Mouse (Mus musculus): ENCODE data around the gene Ptpn5. TPM values are rescaled to one million over a fixed set of nuclear protein-coding genes. Genes with fewer than 3 reads are reported as not detected.

The Ptpn5 gene
- polyA plus RNA-seq (2015; fragmentation: Nextera tagmentation; extraction: Ambion mirVana), result 0.48 and 0.69 TPM in 2 replicates

DNA sequence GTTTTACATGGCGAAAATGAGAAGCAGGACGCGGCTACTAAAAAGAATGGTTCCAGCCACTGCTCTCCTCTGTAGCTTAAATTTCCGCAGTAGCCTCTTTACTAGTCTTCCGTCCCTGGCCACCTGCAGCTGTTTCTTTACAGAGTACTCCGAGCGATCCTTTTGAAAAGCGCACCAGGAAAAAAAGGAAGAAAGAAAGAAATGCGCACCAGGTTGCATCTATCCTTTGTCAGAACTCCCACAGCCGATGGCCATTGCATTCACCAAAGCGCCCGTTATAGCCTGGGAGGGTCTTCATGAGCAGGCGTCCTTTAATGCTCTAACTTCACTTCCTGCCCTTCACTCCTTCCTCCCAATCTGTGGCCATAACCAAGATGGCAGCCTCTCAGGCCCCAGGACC is at the start of gene Ptpn5:
Gene Ptpn5, minus strand, starts transcription at position 354 of the 400 bp plus-strand sequence.
- Histone ChIP-seq H3K4me2 (replicated peaks; ENCODE audit: low read depth) (peak within 1 kb of the TSS; percentile 71), H3K9me3 (ENCODE audit: control insufficient read depth) (no peaks in the 10 kb centered on the region), H3K27ac (ENCODE audit: low read depth, low read length) (no peak within 1 kb of the TSS), H3K27me3 (replicated peaks; ENCODE audit: control insufficient read depth, insufficient read depth, low read length) (peaks cover 39% of the 10 kb centered on the region), H3K9ac (ENCODE audit: low read depth, low read length) (no peak within 1 kb of the TSS), H3K36me3 (ENCODE audit: control insufficient read depth, insufficient read depth) (no peaks in the 10 kb centered on the region), H3K4me3 (ENCODE audit: low read depth, low read length) (peak within 1 kb of the TSS; percentile 37), H3K4me1 (replicated peaks; ENCODE audit: control insufficient read depth, insufficient read depth, low read length) (no peaks in the 10 kb centered on the region)
- ATAC-seq, result no peak
- WGBS, result 14% methylated on average over 13 of the region's 13 CpGs
- TF ChIP-seq CTCF (IDR thresholded peaks at IDR 0.05; ENCODE audit: low read depth), result no peak

GRCm38 (mm10) chr7:47170814-47171213 is 37.3 kb upstream of the Ptpn5 start:
- no peak for ATAC-seq
- H3K4me1 ChIP-seq (replicated peaks; ENCODE audit: control insufficient read depth, insufficient read depth, low read length), result no peaks in the 10 kb centered on the region
- no peaks in the 10 kb centered on the region for H3K36me3 ChIP-seq (ENCODE audit: control insufficient read depth, insufficient read depth)
- H3K27me3 ChIP-seq (replicated peaks; ENCODE audit: control insufficient read depth, insufficient read depth, low read length), result no peaks in the 10 kb centered on the region
- TF ChIP-seq CTCF (IDR thresholded peaks at IDR 0.05; ENCODE audit: low read depth), result no peak
- H3K27ac ChIP-seq (ENCODE audit: low read depth, low read length), result no peak overlapping the region
- H3K9ac ChIP-seq (ENCODE audit: low read depth, low read length), result no peak overlapping the region
- no peak overlapping the region for H3K4me3 ChIP-seq (ENCODE audit: low read depth, low read length)
- WGBS, result 65% methylated on average over 5 of the region's 5 CpGs
- no peak overlapping the region for H3K4me2 ChIP-seq (replicated peaks; ENCODE audit: low read depth)
- no peaks in the 10 kb centered on the region for H3K9me3 ChIP-seq (ENCODE audit: control insufficient read depth)

GRCm38 (mm10) chr7:47165028-47165427 is 31.5 kb upstream of the Ptpn5 start:
- TF ChIP-seq CTCF (IDR thresholded peaks at IDR 0.05; ENCODE audit: low read depth), result no peak
- no peaks in the 10 kb centered on the region for H3K4me1 ChIP-seq (replicated peaks; ENCODE audit: control insufficient read depth, insufficient read depth, low read length)
- H3K9ac ChIP-seq (ENCODE audit: low read depth, low read length), result no peak overlapping the region
- 74% methylated on average over 4 of the region's 4 CpGs for WGBS
- H3K27ac ChIP-seq (ENCODE audit: low read depth, low read length), result no peak overlapping the region
- no peaks in the 10 kb centered on the region for H3K36me3 ChIP-seq (ENCODE audit: control insufficient read depth, insufficient read depth)
- no peak overlapping the region for H3K4me3 ChIP-seq (ENCODE audit: low read depth, low read length)
- no peaks in the 10 kb centered on the region for H3K9me3 ChIP-seq (ENCODE audit: control insufficient read depth)
- H3K4me2 ChIP-seq (replicated peaks; ENCODE audit: low read depth), result no peak overlapping the region
- H3K27me3 ChIP-seq (replicated peaks; ENCODE audit: control insufficient read depth, insufficient read depth, low read length), result no peaks in the 10 kb centered on the region
- ATAC-seq, result no peak

GRCm38 (mm10) chr7:47163203-47163602 is 29.7 kb upstream of the Ptpn5 start:
- no peak for TF ChIP-seq CTCF (IDR thresholded peaks at IDR 0.05; ENCODE audit: low read depth)
- no peaks in the 10 kb centered on the region for H3K4me1 ChIP-seq (replicated peaks; ENCODE audit: control insufficient read depth, insufficient read depth, low read length)
- H3K4me2 ChIP-seq (replicated peaks; ENCODE audit: low read depth), result no peak overlapping the region
- WGBS, result 63% methylated on average over 4 of the region's 4 CpGs
- no peak for ATAC-seq
- H3K9ac ChIP-seq (ENCODE audit: low read depth, low read length), result no peak overlapping the region
- no peak overlapping the region for H3K27ac ChIP-seq (ENCODE audit: low read depth, low read length)
- H3K9me3 ChIP-seq (ENCODE audit: control insufficient read depth), result no peaks in the 10 kb centered on the region
- no peak overlapping the region for H3K4me3 ChIP-seq (ENCODE audit: low read depth, low read length)
- H3K27me3 ChIP-seq (replicated peaks; ENCODE audit: control insufficient read depth, insufficient read depth, low read length), result no peaks in the 10 kb centered on the region
- H3K36me3 ChIP-seq (ENCODE audit: control insufficient read depth, insufficient read depth), result no peaks in the 10 kb centered on the region

DNA sequence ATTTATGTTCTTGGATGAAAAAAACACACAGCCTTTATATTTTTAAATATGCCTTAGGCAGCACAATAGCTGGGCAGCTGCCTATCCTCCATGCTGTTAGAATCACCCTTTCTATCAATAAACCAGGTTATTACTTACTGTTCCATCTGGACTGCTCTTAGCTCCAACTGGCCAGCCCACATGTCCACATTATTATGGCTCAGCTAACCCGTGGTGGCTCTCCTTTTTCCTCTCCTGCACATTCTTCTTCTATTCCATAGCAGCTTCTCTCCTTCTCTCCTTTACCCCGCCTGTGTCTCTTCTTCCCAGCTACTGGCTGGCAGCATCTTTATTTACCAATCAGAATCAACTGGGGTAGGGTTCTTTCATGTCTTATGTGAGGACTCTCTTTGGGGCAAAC is 25.0 kb upstream of the Ptpn5 start:
- 63% methylated on average over 2 of the region's 2 CpGs for WGBS
- H3K4me2 ChIP-seq (replicated peaks; ENCODE audit: low read depth), result no peak overlapping the region
- H3K9me3 ChIP-seq (ENCODE audit: control insufficient read depth), result no peaks in the 10 kb centered on the region
- no peak for ATAC-seq
- H3K27ac ChIP-seq (ENCODE audit: low read depth, low read length), result no peak overlapping the region
- no peak overlapping the region for H3K9ac ChIP-seq (ENCODE audit: low read depth, low read length)
- no peaks in the 10 kb centered on the region for H3K27me3 ChIP-seq (replicated peaks; ENCODE audit: control insufficient read depth, insufficient read depth, low read length)
- H3K36me3 ChIP-seq (ENCODE audit: control insufficient read depth, insufficient read depth), result no peaks in the 10 kb centered on the region
- no peak for TF ChIP-seq CTCF (IDR thresholded peaks at IDR 0.05; ENCODE audit: low read depth)
- no peaks in the 10 kb centered on the region for H3K4me1 ChIP-seq (replicated peaks; ENCODE audit: control insufficient read depth, insufficient read depth, low read length)
- H3K4me3 ChIP-seq (ENCODE audit: low read depth, low read length), result no peak overlapping the region

- no peaks in the 10 kb centered on the region for H3K36me3 ChIP-seq (ENCODE audit: control insufficient read depth, insufficient read depth)
- H3K4me2 ChIP-seq (replicated peaks; ENCODE audit: low read depth), result no peak overlapping the region
- H3K27me3 ChIP-seq (replicated peaks; ENCODE audit: control insufficient read depth, insufficient read depth, low read length), result no peaks in the 10 kb centered on the region
- TF ChIP-seq CTCF (IDR thresholded peaks at IDR 0.05; ENCODE audit: low read depth), result no peak
- H3K27ac ChIP-seq (ENCODE audit: low read depth, low read length), result no peak overlapping the region
- ATAC-seq, result no peak
- 81% methylated on average over 9 of the region's 9 CpGs for WGBS
- no peaks in the 10 kb centered on the region for H3K4me1 ChIP-seq (replicated peaks; ENCODE audit: control insufficient read depth, insufficient read depth, low read length)
- no peak overlapping the region for H3K9ac ChIP-seq (ENCODE audit: low read depth, low read length)
- H3K9me3 ChIP-seq (ENCODE audit: control insufficient read depth), result no peaks in the 10 kb centered on the region
- H3K4me3 ChIP-seq (ENCODE audit: low read depth, low read length), result no peak overlapping the region
These were observed 24.3 kb upstream of the Ptpn5 start for GRCm38 (mm10) chr7:47157743-47158142.

- WGBS, result 95% methylated on average over 2 of the region's 2 CpGs
- Histone ChIP-seq H3K9ac (ENCODE audit: low read depth, low read length) (no peak overlapping the region), H3K36me3 (ENCODE audit: control insufficient read depth, insufficient read depth) (no peaks in the 10 kb centered on the region), H3K27me3 (replicated peaks; ENCODE audit: control insufficient read depth, insufficient read depth, low read length) (no peaks in the 10 kb centered on the region), H3K9me3 (ENCODE audit: control insufficient read depth) (no peaks in the 10 kb centered on the region), H3K4me1 (replicated peaks; ENCODE audit: control insufficient read depth, insufficient read depth, low read length) (no peaks in the 10 kb centered on the region), H3K4me3 (ENCODE audit: low read depth, low read length) (no peak overlapping the region), H3K4me2 (replicated peaks; ENCODE audit: low read depth) (no peak overlapping the region), H3K27ac (ENCODE audit: low read depth, low read length) (no peak overlapping the region)
- TF ChIP-seq CTCF (IDR thresholded peaks at IDR 0.05; ENCODE audit: low read depth), result no peak
- no peak for ATAC-seq
These were observed 22.4 kb upstream of the Ptpn5 start for GRCm38 (mm10) chr7:47155849-47156248.

Data from intestine, postnatal 0 days (tissue).